Mouse (Mus musculus) CH12.LX (cell line): ENCODE data around the gene Slc47a2. TPM values are rescaled to one million over a fixed set of nuclear protein-coding genes. Genes with fewer than 3 reads are reported as not detected.

ENCODE experiments used
- DNase-seq: peaks from one replicate; pipeline ENCODE4 v3.0.0-alpha.2; 2013; ENCODE audit errors: extremely low read depth
- H3K27ac ChIP-seq: 2 replicates; pipeline ENCODE4 v1.5.1; 2012; ENCODE audit warnings: low read depth, mild to moderate bottlenecking, control low read depth, moderate library complexity; ENCODE audit not compliant: insufficient read depth
- H3K27me3 ChIP-seq: replicated peaks from 2 replicates; pipeline ENCODE3; 2012; ENCODE audit warnings: inconsistent platforms
- H3K36me3 ChIP-seq, 2 experiments: replicated peaks in 1 of 2; 2 replicates each; pipeline versions ENCODE3 to v1.6.1; 2012; ENCODE audit warnings: inconsistent platforms in 1 of 2, low read length in 1 of 2, mild to moderate bottlenecking in 1 of 2, mixed read lengths in 1 of 2, moderate library complexity in 1 of 2; ENCODE audit not compliant: control insufficient read depth in 1 of 2, insufficient read depth in 1 of 2
- H3K4me1 ChIP-seq, 2 experiments: 2 replicates each; pipeline ENCODE4 v1.6.1; 2012; ENCODE audit warnings: inconsistent platforms in 1 of 2, moderate library complexity in 1 of 2; ENCODE audit not compliant: insufficient read depth in 2 of 2, control insufficient read depth in 1 of 2
- H3K4me2 ChIP-seq: 2 replicates; pipeline ENCODE4 v1.6.1; 2012; ENCODE audit warnings: low read depth, mild to moderate bottlenecking, control low read depth; ENCODE audit not compliant: poor library complexity, insufficient read depth, severe bottlenecking
- H3K4me3 ChIP-seq, 3 experiments: fragments of 150-350 bp in 1 of 3; sonication (generic) in 1 of 3; replicated peaks in 1 of 3; 2 replicates each; pipeline versions ENCODE3 to v1.5.1; 2011 to 2012; ENCODE audit warnings: low read depth in 2 of 3, low read length in 2 of 3, mild to moderate bottlenecking in 2 of 3, moderate library complexity in 2 of 3, control low read depth in 1 of 3, improper control_type of control experiment in 1 of 3, inconsistent platforms in 1 of 3, mixed read lengths in 1 of 3; ENCODE audit not compliant: poor library complexity in 1 of 3
- H3K79me2 ChIP-seq: replicated peaks from 2 replicates; pipeline ENCODE4 v1.6.1; 2012; ENCODE audit warnings: mild to moderate bottlenecking, moderate library complexity; ENCODE audit not compliant: control insufficient read depth, poor library complexity, insufficient read depth, severe bottlenecking; ENCODE audit errors: extremely low read depth
- H3K9ac ChIP-seq: 2 replicates; pipeline ENCODE4 v1.6.1; 2012; ENCODE audit warnings: low read depth, mild to moderate bottlenecking, control low read depth, moderate library complexity; ENCODE audit not compliant: insufficient read depth
- H3K9me3 ChIP-seq: replicated peaks from 2 replicates; pipeline ENCODE3; 2012; ENCODE audit warnings: low read length, inconsistent platforms, mixed read lengths
- BHLHE40 ChIP-seq: IDR thresholded peaks from 2 replicates; pipeline ENCODE4 v1.6.1; 2011; ENCODE audit warnings: mild to moderate bottlenecking, low read depth, low read length, improper control_type of control experiment
- CHD1 ChIP-seq: IDR thresholded peaks from 2 replicates; pipeline ENCODE4 v1.6.1; 2012; ENCODE audit warnings: low read depth, low read length, improper control_type of control experiment, inconsistent platforms
- CTCF ChIP-seq, 2 experiments: IDR thresholded peaks in 1 of 2; conservative IDR thresholded peaks in 1 of 2; 2 replicates each; pipeline ENCODE4 v1.5.1; 2011 to 2012; ENCODE audit warnings: low read depth in 2 of 2, low read length in 2 of 2, improper control_type of control experiment in 1 of 2, inconsistent platforms in 1 of 2, mild to moderate bottlenecking in 1 of 2, moderate library complexity in 1 of 2
- E2F4 ChIP-seq: IDR thresholded peaks from 2 replicates; pipeline ENCODE4 v1.6.1; 2011; ENCODE audit warnings: low read depth, low read length, improper control_type of control experiment; ENCODE audit not compliant: insufficient replicate concordance
- ETS1 ChIP-seq: conservative IDR thresholded peaks from 2 replicates; pipeline ENCODE4 v1.6.1; 2012; ENCODE audit warnings: low read depth, mild to moderate bottlenecking, inconsistent platforms, low read length, improper control_type of control experiment, moderate library complexity
- GABPA ChIP-seq: IDR thresholded peaks from 2 replicates; pipeline ENCODE4 v1.6.1; 2012; ENCODE audit warnings: low read depth, low read length, improper control_type of control experiment, inconsistent platforms; ENCODE audit not compliant: insufficient replicate concordance
- HCFC1 ChIP-seq: IDR thresholded peaks from 2 replicates; pipeline ENCODE4 v1.6.1; 2012; ENCODE audit warnings: low read depth, mild to moderate bottlenecking, inconsistent platforms, low read length, improper control_type of control experiment
- IRF4 ChIP-seq: IDR thresholded peaks from 2 replicates; pipeline ENCODE4 v1.6.1; 2014; ENCODE audit warnings: low read depth, mild to moderate bottlenecking, inconsistent platforms, low read length, improper control_type of control experiment
- JUN ChIP-seq: IDR thresholded peaks from 2 replicates; pipeline ENCODE4 v1.6.1; 2011; ENCODE audit warnings: low read depth, mild to moderate bottlenecking, low read length, improper control_type of control experiment, moderate library complexity; ENCODE audit not compliant: insufficient read depth
- JUND ChIP-seq: conservative IDR thresholded peaks from 2 replicates; pipeline ENCODE4 v1.6.1; 2011; ENCODE audit warnings: low read depth, low read length, improper control_type of control experiment
- KAT2A ChIP-seq: IDR thresholded peaks from 2 replicates; pipeline ENCODE4 v1.6.1; 2012; ENCODE audit warnings: low read length, improper control_type of control experiment, inconsistent platforms; ENCODE audit not compliant: insufficient replicate concordance
- MAFK ChIP-seq: IDR thresholded peaks from 2 replicates; pipeline ENCODE4 v1.6.1; 2011; ENCODE audit warnings: low read length, improper control_type of control experiment; ENCODE audit not compliant: insufficient replicate concordance
- MAZ ChIP-seq: IDR thresholded peaks from 2 replicates; pipeline ENCODE4 v1.6.1; 2012; ENCODE audit warnings: low read depth, mild to moderate bottlenecking, inconsistent platforms, low read length, improper control_type of control experiment, moderate library complexity
- MEF2A ChIP-seq: IDR thresholded peaks from 2 replicates; pipeline ENCODE4 v1.6.1; 2014; ENCODE audit warnings: low read depth, mild to moderate bottlenecking, inconsistent platforms, low read length, improper control_type of control experiment, borderline replicate concordance
- MXI1 ChIP-seq: IDR thresholded peaks from 2 replicates; pipeline ENCODE4 v1.6.1; 2011; ENCODE audit warnings: mild to moderate bottlenecking, low read depth, low read length, improper control_type of control experiment
- MYC ChIP-seq: IDR thresholded peaks from 2 replicates; pipeline ENCODE4 v1.6.1; 2011; ENCODE audit warnings: low read depth, mild to moderate bottlenecking, improper control_type of control experiment, low read length
- NELFE ChIP-seq: IDR thresholded peaks from 2 replicates; pipeline ENCODE4 v1.6.1; 2011; ENCODE audit warnings: low read depth, low read length, improper control_type of control experiment
- POLR2A ChIP-seq: IDR thresholded peaks from 2 replicates; pipeline ENCODE4 v1.6.1; 2011; ENCODE audit warnings: low read depth, mild to moderate bottlenecking, improper control_type of control experiment, low read length
- RCOR1 ChIP-seq: conservative IDR thresholded peaks from 2 replicates; pipeline ENCODE4 v1.6.1; 2012; ENCODE audit warnings: low read depth, mild to moderate bottlenecking, inconsistent platforms, low read length, improper control_type of control experiment
- SIN3A ChIP-seq: IDR thresholded peaks from 2 replicates; pipeline ENCODE4 v1.6.1; 2012; ENCODE audit warnings: low read length, improper control_type of control experiment, inconsistent platforms
- SMC3 ChIP-seq: IDR thresholded peaks from 2 replicates; pipeline ENCODE4 v1.6.1; 2011; ENCODE audit warnings: low read depth, low read length, improper control_type of control experiment
- TBP ChIP-seq: conservative IDR thresholded peaks from 2 replicates; pipeline ENCODE4 v1.6.1; 2011; ENCODE audit warnings: low read depth, low read length, improper control_type of control experiment
- UBTF ChIP-seq: IDR thresholded peaks from 2 replicates; pipeline ENCODE4 v1.6.1; 2012; ENCODE audit warnings: low read depth, mild to moderate bottlenecking, inconsistent platforms, low read length, improper control_type of control experiment, moderate library complexity
- USF1 ChIP-seq: IDR thresholded peaks from 2 replicates; pipeline ENCODE4 v1.6.1; 2014; ENCODE audit warnings: low read depth, mild to moderate bottlenecking, inconsistent platforms, low read length, improper control_type of control experiment
- ZC3H11A ChIP-seq: IDR thresholded peaks from 2 replicates; pipeline ENCODE4 v1.6.1; 2012; ENCODE audit warnings: low read depth, mild to moderate bottlenecking, inconsistent platforms, low read length, improper control_type of control experiment
- ZKSCAN1 ChIP-seq: IDR thresholded peaks from 2 replicates; pipeline ENCODE4 v1.6.1; 2012; ENCODE audit warnings: low read depth, inconsistent platforms, low read length, improper control_type of control experiment, borderline replicate concordance
- ZMIZ1 ChIP-seq: IDR thresholded peaks from 2 replicates; pipeline ENCODE4 v1.6.1; 2012; ENCODE audit warnings: low read depth, mild to moderate bottlenecking, inconsistent platforms, low read length, improper control_type of control experiment
- dilution Hi-C: fragments of 300-500 bp; cut with MboI; formaldehyde crosslinking; loops from 2 replicates; pipeline ENCODE4 v1.14.3; 2020; ENCODE audit warnings: low sequenced_read_pairs; ENCODE audit not compliant: extremely low pct_unique_long_range_greater_than_20kb, extremely low pct_ligation_motif_present
- in situ Hi-C: fragments of 300-500 bp; cut with MboI; formaldehyde crosslinking; loops from 3 replicates; pipeline ENCODE4 v1.14.3; 2019; ENCODE audit warnings: low sequenced_read_pairs, low pct_ligation_motif_present, low pct_unique_long_range_greater_than_20kb, mixed read lengths
- polyA plus RNA-seq: library from polyadenylated mRNA; unstranded; fragments of >175 nt; gene quantifications from 2 replicates; pipeline ENCODE4 v1.2.1, GENCODE M21; 2012; ENCODE audit warnings: low read depth; ENCODE audit not compliant: insufficient read length
- total RNA-seq, 2 experiments: library from RNA; depleted of rRNA; stranded (reverse); fragments of 300-350 nt in 1 of 2; fragments of >200 nt in 1 of 2; gene quantifications; 2 replicates each; pipeline ENCODE4 v1.2.3; 2012 to 2014

Gene Slc47a2
- total and polyA plus RNA-seq, 3 experiments: 0.08 to 0.68 (median 0.39) TPM

DNA sequence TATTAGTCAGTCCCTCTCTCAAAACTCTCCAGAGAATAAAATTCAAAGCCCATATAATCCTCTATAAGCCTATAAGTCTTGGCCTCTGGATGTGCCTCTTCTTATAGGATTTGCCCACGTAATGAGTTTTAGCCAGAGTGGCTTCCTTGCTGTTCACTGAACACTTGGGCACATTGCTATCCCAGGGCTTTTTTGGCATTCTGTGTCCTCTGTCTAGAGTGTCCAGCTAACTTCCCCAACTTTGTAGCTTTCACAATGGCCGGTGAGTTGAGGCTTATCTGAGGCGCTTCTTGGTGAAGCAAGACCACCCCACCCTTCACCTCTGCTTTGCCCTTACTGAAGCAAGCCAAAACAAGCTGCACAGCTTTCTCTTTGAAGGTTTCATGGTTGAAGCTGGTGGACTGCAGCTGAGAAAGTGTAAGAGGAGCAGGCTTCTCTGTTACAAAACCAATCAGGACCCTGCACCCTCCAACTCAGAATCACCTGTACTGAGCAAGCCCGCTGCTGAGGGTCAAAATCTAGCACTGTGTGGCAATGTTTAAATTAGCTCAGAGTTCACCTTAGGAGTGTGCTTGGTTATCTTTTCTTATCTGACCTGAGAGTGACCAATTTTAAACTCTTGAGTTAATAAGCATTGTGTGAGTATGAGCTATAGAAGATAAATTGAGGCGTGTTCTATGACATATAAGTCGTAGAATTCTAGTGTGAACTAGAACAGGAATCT lies 73.9 kb downstream of the Slc47a2 start:
- dilution Hi-C loops: no loop called here
- H3K27me3 ChIP-seq: peaks cover 10% of the 10 kb centered on the region
- H3K4me2 ChIP-seq: no peak overlapping the region
- no peaks in the 10 kb centered on the region for H3K9me3 ChIP-seq
- no peak overlapping the region for H3K4me3 ChIP-seq
- no peak for TF ChIP-seq UBTF
- no peak for TF ChIP-seq SMC3
- TF ChIP-seq ZMIZ1: no peak
- no peak for TF ChIP-seq HCFC1
- no peak for TF ChIP-seq CHD1
- TF ChIP-seq ETS1: no peak
- no peak for TF ChIP-seq TBP
- TF ChIP-seq BHLHE40: no peak
- TF ChIP-seq ZC3H11A: no peak
- no peak for TF ChIP-seq GABPA
- TF ChIP-seq, all 38 proteins: peak for 0
- Histone ChIP-seq H3K4me1 (peaks cover 0 to 21% of the 10 kb centered on the region in 2 experiments; a peak in 2 of 4 replicates), H3K79me2 (peaks cover 5% of the 10 kb centered on the region; the same call in 1 of the 2 replicates), H3K9ac (no peak overlapping the region), H3K27ac (no peak overlapping the region), H3K36me3 (peaks cover 12 to 16% of the 10 kb centered on the region in 2 experiments)
- no peak for DNase-seq
- in situ Hi-C loops: no loop called here

DNA sequence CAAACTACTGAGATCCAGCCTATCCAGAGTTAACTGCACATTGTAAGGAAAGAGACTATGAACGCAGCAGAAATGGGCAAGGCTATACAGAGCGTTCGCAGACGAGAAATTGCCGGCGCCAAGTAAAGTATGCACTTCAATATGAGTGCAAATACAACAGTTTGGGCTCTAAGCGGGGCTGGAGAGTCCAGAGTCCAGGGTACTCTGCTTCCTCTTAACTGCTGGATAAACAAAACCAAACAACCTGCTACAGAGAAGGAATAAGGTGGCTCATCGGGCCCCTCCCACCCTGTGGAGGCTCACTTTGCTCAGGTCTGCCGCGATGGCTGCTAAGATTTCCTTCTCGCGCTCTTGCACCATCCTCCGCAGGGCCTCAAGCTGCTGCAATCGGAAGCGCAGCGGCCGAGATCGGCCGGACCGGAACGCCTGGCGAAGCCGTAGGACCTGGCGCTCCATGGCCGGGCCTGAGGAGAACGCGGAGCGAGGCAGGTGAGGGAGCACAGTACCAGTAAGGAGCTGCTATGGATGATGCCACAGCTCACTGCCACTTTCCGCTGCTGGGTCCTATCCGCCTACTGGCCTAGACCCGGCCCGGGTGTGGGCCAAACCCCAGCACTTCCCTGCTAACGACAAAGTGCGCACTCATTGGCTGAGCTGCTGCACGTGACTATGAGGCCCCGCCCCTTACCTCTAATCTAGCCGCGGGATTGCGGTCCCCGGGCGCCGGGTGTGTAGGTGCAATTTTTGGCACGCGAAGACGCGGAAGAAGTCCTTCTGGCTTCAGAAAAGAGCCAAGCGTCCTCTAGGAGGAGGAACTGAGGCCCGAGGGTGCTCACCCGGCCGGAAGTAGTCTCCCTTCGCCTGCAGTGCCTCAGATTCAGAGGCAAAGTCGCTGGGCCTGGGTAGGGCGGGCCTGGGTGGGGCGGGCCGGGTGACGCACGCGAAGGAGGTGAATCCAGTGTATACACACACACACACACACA lies 75.8 kb downstream of the Slc47a2 start, which contains the start of gene Aldh3a2:
Aldh3a2 (minus strand) TSS at position 914 of the 983 bp plus-strand sequence.
- Histone ChIP-seq H3K4me3 (peak within 1 kb of the TSS; percentile 65 to 77 (median 73)), H3K9ac (peak within 1 kb of the TSS; percentile 74), H3K27me3 (peaks cover 10% of the 10 kb centered on the region), H3K79me2 (peaks cover 5% of the 10 kb centered on the region; the same call in 1 of the 2 replicates), H3K4me2 (peak within 1 kb of the TSS; percentile 91), H3K4me1 (peaks cover 0 to 21% of the 10 kb centered on the region in 2 experiments; a peak in 2 of 4 replicates), H3K9me3 (no peaks in the 10 kb centered on the region), H3K27ac (peak within 1 kb of the TSS; percentile 79), H3K36me3 (peaks cover 29 to 35% of the 10 kb centered on the region in 2 experiments)
- dilution Hi-C loops (no loop called here), in situ Hi-C loops (no loop called here)
- DNase-seq: peak; percentile 99
- TF ChIP-seq KAT2A (peak; percentile 72; the same call in 1 of the 2 replicates), JUND (no peak), ZKSCAN1 (no peak; the same call in 1 of the 2 replicates), MYC (peak; percentile 77), CTCF (conservative IDR thresholded peaks at IDR 0.05 in 1 of 2, IDR thresholded peaks at IDR 0.05 in 1 of 2; ENCODE audit: low read depth in 2 of 2, low read length in 2 of 2) (no peak; a peak in 1 of 4 replicates), USF1 (peak; percentile 100), MAFK (no peak), SIN3A (peak; percentile 95), ZMIZ1 (peak; percentile 99), E2F4 (0 out of 2 replicates have a peak, but pooled peaks have one; percentile 64), MEF2A (peak; percentile 83), MAZ (peak; percentile 83), MXI1 (peak; percentile 65; the same call in 1 of the 2 replicates), ETS1 (peak; percentile 53), JUN (no peak), IRF4 (peak; percentile 64; the same call in 1 of the 2 replicates), POLR2A (peak; percentile 100), HCFC1 (peak; percentile 69), RCOR1 (peak; percentile 90), NELFE (peak; percentile 99)
